Mouse (Mus musculus): ENCODE measurements around the gene Slc1a2.

The Slc1a2 gene

DNA sequence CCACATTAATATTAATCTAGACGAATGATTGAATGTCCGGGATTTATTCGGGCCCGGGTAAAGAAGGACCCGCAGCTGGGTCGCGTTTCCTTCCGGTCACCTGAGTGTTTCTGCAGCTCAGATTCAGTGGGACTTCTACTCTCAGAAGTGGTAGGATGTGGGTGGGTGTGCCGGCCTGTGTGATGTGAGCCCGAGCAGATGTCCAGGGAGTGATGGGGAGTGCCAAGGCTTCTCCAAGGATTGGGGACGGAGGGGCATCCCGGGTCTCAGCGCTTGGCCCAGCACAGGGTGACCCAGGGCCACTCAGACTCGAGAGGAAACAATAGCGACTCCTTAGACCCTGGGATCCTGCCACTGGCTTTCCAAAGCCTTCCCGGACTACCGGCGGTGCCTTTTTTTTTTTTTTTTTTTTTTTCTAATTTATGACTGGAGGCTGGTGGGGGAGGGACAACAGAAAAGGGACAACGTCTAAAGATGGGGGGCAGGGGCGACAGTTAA is at the start of gene Slc1a2:
Slc1a2 (plus strand) TSS at position 497 of the 498 bp plus-strand sequence.
- DNase-seq (ENCODE audit: low spot score in 2 of 2): peak in 1 of 2 experiments; percentile 52

- no peak for DNase-seq (ENCODE audit: low spot score in 2 of 2)
These were observed 48.0 kb upstream of the Slc1a2 start for GRCm38 (mm10) chr2:102610485-102610884.

DNA sequence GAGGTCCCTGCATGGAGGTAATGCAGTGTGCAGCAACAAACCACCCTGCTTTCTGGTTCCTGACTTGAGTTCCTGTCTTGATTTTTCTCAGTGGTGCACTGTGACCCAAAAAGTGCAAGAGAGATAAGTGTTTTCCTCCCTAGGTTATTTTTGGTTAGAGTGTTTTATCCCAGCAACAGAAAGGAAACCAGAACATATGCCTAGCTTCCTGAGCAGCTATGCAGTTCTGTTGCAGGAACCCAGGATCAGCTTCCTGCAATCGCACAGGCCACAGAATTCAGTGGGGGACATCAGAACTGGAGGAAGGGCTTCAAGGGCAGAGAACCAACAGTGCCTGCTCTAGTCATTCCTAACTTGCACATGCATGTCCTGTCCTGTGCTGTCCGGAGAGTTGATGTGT is 41.8 kb upstream of the Slc1a2 start:
- DNase-seq (ENCODE audit: low spot score in 2 of 2): no peak

GRCm38 (mm10) chr2:102620744-102621429 is 37.6 kb upstream of the Slc1a2 start:
- no peak for DNase-seq (ENCODE audit: low spot score in 2 of 2)

DNA sequence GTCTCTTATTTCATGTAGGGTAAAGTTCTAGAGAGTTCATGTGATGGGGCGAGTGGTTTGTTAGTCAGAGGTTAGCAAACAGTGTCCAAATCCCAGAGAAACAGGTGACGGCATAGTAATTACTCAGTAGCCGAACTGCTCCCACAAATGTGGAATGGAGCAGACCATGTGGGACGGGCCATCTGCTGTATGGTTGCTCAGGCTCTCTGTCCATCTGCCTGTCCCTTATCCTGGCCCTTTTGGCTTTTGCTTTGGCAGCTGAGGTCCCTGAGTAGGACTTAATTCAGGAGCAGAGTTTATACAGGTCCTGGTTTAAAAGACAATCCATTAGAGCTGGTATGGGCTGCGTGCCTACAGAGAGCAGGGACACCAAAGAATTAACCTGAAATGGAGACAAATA is 36.3 kb upstream of the Slc1a2 start:
- no peak for DNase-seq (ENCODE audit: low spot score in 2 of 2)

GRCm38 (mm10) chr2:102622943-102623342 is 35.5 kb upstream of the Slc1a2 start:
- no peak for DNase-seq (ENCODE audit: low spot score in 2 of 2)

- DNase-seq (ENCODE audit: low spot score in 2 of 2): no peak
These were observed 33.9 kb upstream of the Slc1a2 start for GRCm38 (mm10) chr2:102624538-102624937.

DNA sequence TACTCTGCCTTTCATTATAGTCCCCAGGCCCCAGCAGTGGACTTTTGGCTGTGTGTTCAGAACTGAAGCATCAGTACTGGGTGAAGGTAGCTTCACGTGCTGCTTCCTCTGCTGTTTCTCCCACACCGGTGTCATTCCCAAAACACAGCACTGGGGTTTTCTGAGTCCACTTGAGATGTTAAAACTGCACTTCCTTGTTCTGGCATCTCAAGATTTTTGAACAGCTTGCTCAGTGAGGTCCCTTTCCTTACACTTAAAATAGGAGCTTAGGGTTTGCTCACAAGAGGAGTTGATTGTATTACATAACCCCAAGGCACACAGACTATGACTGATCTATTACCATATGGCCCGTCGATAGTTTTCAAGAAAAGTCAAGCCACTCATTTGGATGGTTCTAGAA is 26.1 kb upstream of the Slc1a2 start:
- no peak for DNase-seq (ENCODE audit: low spot score in 2 of 2)

- no peak for DNase-seq (ENCODE audit: low spot score in 2 of 2)
These were observed 24.4 kb upstream of the Slc1a2 start for GRCm38 (mm10) chr2:102634010-102634409.

DNA sequence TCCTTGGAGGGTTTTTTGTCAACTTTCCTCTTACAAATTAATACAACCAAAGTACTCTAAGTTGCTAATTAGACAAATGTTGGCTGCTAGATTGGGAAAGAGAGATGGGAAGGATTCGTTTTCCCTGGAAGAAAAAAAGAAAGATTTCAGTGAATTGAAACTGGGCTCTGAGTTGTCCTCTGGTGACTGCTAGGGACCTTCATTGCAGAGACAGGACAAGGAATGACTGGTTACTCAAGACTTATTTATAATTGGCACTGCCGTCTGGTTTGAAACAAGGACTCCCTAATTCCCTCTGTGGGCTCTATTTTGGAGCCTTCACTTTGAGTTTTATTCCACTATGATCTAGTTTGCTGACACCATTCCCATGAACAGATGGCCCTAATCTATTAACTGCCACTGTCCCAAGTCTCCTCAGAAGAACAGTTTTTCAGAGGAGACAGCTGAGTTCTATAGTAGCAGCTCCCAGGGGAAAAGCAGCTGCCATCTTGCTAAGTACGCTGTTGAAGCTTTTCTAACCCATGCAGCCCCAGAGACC is 22.9 kb upstream of the Slc1a2 start:
- no peak for DNase-seq (ENCODE audit: low spot score in 2 of 2)

DNA sequence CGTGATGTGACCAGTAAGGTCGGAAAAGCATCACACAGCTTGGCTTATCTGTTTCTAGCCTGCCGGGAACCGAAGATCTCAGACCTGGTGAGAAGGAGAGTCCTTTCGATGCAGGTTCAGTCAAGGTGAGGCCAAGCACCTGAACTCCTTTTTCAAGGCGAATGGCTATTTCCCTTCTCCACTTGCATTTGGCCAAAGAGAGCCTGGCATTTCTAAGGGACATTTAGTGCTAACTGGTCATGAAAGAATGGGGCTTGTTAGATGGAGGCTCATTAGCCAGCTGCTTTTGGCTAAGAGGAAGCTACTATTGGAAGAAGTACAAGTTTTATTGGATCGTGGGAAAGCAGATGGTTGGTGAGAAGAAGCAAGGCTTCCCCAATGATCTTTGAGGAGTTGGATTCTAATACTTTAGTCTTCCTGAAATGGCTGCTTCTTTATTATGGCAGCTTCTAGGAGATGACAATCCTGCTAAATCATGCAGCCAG is 22.3 kb upstream of the Slc1a2 start:
- no peak for DNase-seq (ENCODE audit: low spot score in 2 of 2)

- no peak for DNase-seq (ENCODE audit: low spot score in 2 of 2)
These were observed 20.3 kb upstream of the Slc1a2 start for GRCm38 (mm10) chr2:102638140-102638539.

GRCm38 (mm10) chr2:102638690-102639089 is 19.8 kb upstream of the Slc1a2 start:
- no peak for DNase-seq (ENCODE audit: low spot score in 2 of 2)

DNA sequence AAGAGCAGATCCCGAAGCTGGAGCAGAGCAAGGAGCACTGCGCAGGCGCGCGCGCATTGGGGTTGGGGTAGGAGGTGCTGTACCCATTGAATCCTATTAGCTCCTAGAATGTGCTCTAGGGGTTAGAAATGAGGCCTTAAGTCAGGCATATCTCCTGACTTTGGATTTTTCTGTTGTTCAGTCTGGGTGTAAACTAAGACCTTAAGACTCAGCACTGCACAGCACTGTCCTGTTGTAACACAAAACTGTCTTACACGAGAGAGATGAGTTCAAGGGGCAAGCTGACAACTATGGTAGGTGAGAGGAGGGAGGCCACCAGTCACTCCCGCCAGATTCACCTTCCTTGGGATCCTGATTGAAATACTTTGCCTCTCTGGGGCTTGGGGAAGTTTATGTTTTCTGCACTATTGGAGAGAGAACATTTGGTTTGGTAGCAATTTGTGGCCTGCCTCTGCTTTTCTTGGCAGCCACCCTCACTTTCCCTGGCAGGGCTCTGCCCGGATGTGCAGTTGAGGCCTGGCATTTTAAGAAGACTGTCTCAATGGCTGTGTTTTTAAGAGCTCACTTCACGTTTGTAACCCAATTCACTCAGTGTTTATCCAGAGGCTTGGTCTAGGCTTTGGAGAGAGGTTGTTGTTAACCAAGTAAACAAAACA is 9.5 kb upstream of the Slc1a2 start:
- DNase-seq (ENCODE audit: low spot score in 2 of 2): no peak

GRCm38 (mm10) chr2:102650322-102650721 is 8.1 kb upstream of the Slc1a2 start:
- DNase-seq (ENCODE audit: low spot score in 2 of 2): no peak

- no peak for DNase-seq (ENCODE audit: low spot score in 2 of 2)
These were observed 2.3 kb upstream of the Slc1a2 start for GRCm38 (mm10) chr2:102655966-102656725.

GRCm38 (mm10) chr2:102657726-102658125 is 733 bp upstream of the Slc1a2 start:
- DNase-seq (ENCODE audit: low spot score in 2 of 2): peak in 1 of 2 experiments; percentile 32

DNA sequence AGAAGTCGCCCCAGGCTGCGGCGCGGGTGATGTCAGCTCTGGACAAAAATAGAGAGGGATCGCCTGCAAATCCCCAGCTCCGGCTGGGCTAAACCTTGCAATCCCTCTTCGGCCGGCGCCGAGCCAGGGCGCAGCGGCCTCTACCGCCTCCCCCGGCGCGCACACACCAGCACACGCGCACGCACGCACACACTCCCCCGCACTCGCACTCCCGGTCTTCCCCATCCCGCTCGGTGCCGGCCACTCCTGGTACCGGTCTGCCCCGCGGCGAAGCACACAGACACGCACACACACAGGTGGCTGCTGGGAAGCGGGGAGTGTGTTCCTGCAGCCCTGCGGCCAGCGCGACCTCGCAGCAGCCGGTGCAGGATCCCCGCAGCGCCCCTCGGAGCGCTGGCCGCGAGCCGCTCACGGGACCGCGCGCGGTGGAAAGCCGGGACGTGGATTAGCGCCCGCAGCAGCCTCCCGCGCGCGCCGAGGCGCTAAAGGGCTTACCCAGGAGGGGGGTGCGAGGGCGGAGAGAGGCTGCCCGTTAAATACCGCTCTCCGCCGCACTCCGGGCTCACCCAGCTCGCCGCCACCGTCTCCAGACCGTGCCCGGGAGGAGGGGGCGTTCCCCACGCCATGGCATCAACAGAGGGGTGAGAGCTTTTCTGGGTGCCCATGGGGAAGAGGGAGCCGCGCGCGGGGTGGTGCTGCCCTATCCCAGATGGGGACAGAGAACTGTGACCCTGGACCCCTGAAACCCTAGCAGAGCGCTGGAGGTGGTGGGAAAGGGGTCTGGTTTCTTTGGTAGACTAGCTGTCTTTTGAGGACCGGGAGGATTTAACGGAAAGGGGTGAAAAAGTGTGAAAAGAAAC is 432 bp downstream of the Slc1a2 start:
- DNase-seq (ENCODE audit: low spot score in 2 of 2): peak; percentile 37 to 67

GRCm38 (mm10) chr2:102659521-102659830 is 1.0 kb downstream of the Slc1a2 start:
- DNase-seq (ENCODE audit: low spot score in 2 of 2): peak in 1 of 2 experiments; percentile 42

DNA sequence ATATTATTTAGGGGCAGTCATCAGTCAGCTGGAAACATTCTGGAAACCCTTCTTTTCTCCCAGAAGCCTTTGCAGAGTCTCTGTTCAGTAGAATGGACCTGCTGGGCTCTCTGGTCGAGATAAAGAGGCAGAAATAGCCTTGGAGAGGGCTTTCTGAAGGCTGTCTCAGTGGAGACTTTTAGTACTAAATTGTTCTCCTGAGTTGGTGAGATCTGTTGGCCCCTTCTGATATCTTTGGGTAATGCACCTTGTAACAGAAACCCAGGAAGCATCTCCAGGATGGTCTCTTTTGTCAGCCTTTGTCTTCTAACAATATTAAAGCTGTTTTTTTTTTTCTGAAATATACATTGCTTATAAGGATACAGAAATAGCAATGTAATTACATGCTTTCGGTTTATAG is 2.6 kb downstream of the Slc1a2 start:
- DNase-seq (ENCODE audit: low spot score in 2 of 2): no peak

DNA sequence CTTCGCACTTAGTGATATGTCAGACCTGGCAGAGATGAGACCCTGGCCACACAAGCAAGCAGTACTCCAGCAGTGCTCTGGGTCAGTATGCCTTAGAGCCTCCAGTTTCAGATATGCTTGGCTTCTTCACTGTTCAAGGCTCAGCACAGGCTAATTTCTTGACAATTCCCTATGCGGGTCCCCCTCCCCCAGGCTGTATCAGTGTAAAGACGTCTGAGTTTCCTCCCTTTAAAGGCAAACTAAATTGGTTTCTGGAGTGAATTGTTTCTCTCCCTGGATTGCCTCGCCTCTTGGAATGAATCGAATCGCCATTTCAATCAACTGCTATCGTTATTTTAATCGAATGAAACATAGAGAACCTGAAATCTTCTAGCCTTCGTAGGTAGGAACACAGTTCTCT is 4.5 kb downstream of the Slc1a2 start:
- no peak for DNase-seq (ENCODE audit: low spot score in 2 of 2)

Measured in cerebellum, postnatal 4 days (tissue).